Mouse (Mus musculus): ENCODE data around the gene Cyp2e1. TPM values are rescaled to one million over a fixed set of nuclear protein-coding genes. Genes with fewer than 3 reads are reported as not detected.

Cyp2e1 gene
- total and polyA plus RNA-seq, 2 experiments from 2014 or later, result not detected

- H3K27ac ChIP-seq (ENCODE audit: low read depth, low read length), result no peak overlapping the region
- H3K9me3 ChIP-seq (ENCODE audit: low read length), result no peaks in the 10 kb centered on the region
- H3K4me1 ChIP-seq (ENCODE audit: insufficient read depth), result no peaks in the 10 kb centered on the region
- no peak for TF ChIP-seq CTCF (IDR thresholded peaks at IDR 0.05; ENCODE audit: low read depth)
- H3K36me3 ChIP-seq (ENCODE audit: insufficient read depth), result no peaks in the 10 kb centered on the region
- DNase-seq (no peak), ATAC-seq (no peak)
- WGBS, result 47% methylated on average over 4 of the region's 4 CpGs
- no peak overlapping the region for H3K9ac ChIP-seq
- H3K27me3 ChIP-seq (ENCODE audit: insufficient read depth, low read length), result no peaks in the 10 kb centered on the region
- H3K4me3 ChIP-seq (ENCODE audit: low read depth, low read length), result no peak overlapping the region
- H3K4me2 ChIP-seq (ENCODE audit: low read depth), result no peak overlapping the region
Observed at GRCm38 (mm10) chr7:140780548-140780947, 17.0 kb downstream of the Cyp2e1 start.

- H3K4me1 ChIP-seq (ENCODE audit: insufficient read depth), result no peaks in the 10 kb centered on the region
- DNase-seq (no peak), ATAC-seq (no peak)
- no peak within 1 kb of the TSS for H3K27ac ChIP-seq (ENCODE audit: low read depth, low read length)
- H3K4me2 ChIP-seq (ENCODE audit: low read depth), result no peak within 1 kb of the TSS
- no peaks in the 10 kb centered on the region for H3K36me3 ChIP-seq (ENCODE audit: insufficient read depth)
- H3K27me3 ChIP-seq (ENCODE audit: insufficient read depth, low read length), result no peaks in the 10 kb centered on the region
- 88% methylated on average over 33 of the region's 33 CpGs for WGBS
- no peak within 1 kb of the TSS for H3K9ac ChIP-seq
- H3K9me3 ChIP-seq (ENCODE audit: low read length), result no peaks in the 10 kb centered on the region
- no peak for TF ChIP-seq CTCF (IDR thresholded peaks at IDR 0.05; ENCODE audit: low read depth)
- H3K4me3 ChIP-seq (ENCODE audit: low read depth, low read length), result no peak within 1 kb of the TSS
Observed at GRCm38 (mm10) chr7:140787406-140788052, 24.0 kb downstream of the Cyp2e1 start, which contains the start of gene Syce1. Gene Syce1 (minus strand): TSS chr7:140787852.

GRCm38 (mm10) chr7:140788053-140788435 is 24.5 kb downstream of the Cyp2e1 start:
- DNase-seq (no peak), ATAC-seq (no peak)
- H3K4me1 ChIP-seq (ENCODE audit: insufficient read depth), result no peaks in the 10 kb centered on the region
- no peaks in the 10 kb centered on the region for H3K36me3 ChIP-seq (ENCODE audit: insufficient read depth)
- H3K27me3 ChIP-seq (ENCODE audit: insufficient read depth, low read length), result no peaks in the 10 kb centered on the region
- H3K27ac ChIP-seq (ENCODE audit: low read depth, low read length), result no peak overlapping the region
- TF ChIP-seq CTCF (IDR thresholded peaks at IDR 0.05; ENCODE audit: low read depth), result no peak
- 85% methylated on average over 7 of the region's 7 CpGs for WGBS
- no peak overlapping the region for H3K4me3 ChIP-seq (ENCODE audit: low read depth, low read length)
- H3K4me2 ChIP-seq (ENCODE audit: low read depth), result no peak overlapping the region
- H3K9me3 ChIP-seq (ENCODE audit: low read length), result no peaks in the 10 kb centered on the region
- no peak overlapping the region for H3K9ac ChIP-seq

- H3K27me3 ChIP-seq (ENCODE audit: insufficient read depth, low read length), result no peaks in the 10 kb centered on the region
- 68% methylated on average over 4 of the region's 4 CpGs for WGBS
- no peaks in the 10 kb centered on the region for H3K4me1 ChIP-seq (ENCODE audit: insufficient read depth)
- H3K36me3 ChIP-seq (ENCODE audit: insufficient read depth), result no peaks in the 10 kb centered on the region
- H3K9me3 ChIP-seq (ENCODE audit: low read length), result no peaks in the 10 kb centered on the region
- H3K27ac ChIP-seq (ENCODE audit: low read depth, low read length), result no peak overlapping the region
- DNase-seq (no peak), ATAC-seq (no peak)
- H3K4me3 ChIP-seq (ENCODE audit: low read depth, low read length), result no peak overlapping the region
- H3K9ac ChIP-seq, result no peak overlapping the region
- TF ChIP-seq CTCF (IDR thresholded peaks at IDR 0.05; ENCODE audit: low read depth), result no peak
- H3K4me2 ChIP-seq (ENCODE audit: low read depth), result no peak overlapping the region
Observed at GRCm38 (mm10) chr7:140793541-140793940, 30.0 kb downstream of the Cyp2e1 start.

- DNase-seq (no peak), ATAC-seq (no peak)
- no peak overlapping the region for H3K9ac ChIP-seq
- no peak for TF ChIP-seq CTCF (IDR thresholded peaks at IDR 0.05; ENCODE audit: low read depth)
- no peaks in the 10 kb centered on the region for H3K9me3 ChIP-seq (ENCODE audit: low read length)
- 84% methylated on average over 3 of the region's 3 CpGs for WGBS
- H3K36me3 ChIP-seq (ENCODE audit: insufficient read depth), result no peaks in the 10 kb centered on the region
- H3K4me1 ChIP-seq (ENCODE audit: insufficient read depth), result no peaks in the 10 kb centered on the region
- H3K27me3 ChIP-seq (ENCODE audit: insufficient read depth, low read length), result no peaks in the 10 kb centered on the region
- H3K4me3 ChIP-seq (ENCODE audit: low read depth, low read length), result no peak overlapping the region
- no peak overlapping the region for H3K4me2 ChIP-seq (ENCODE audit: low read depth)
- H3K27ac ChIP-seq (ENCODE audit: low read depth, low read length), result no peak overlapping the region
Observed at GRCm38 (mm10) chr7:140797619-140798018, 34.1 kb downstream of the Cyp2e1 start.

GRCm38 (mm10) chr7:140798212-140798611 is 34.7 kb downstream of the Cyp2e1 start:
- Histone ChIP-seq H3K4me1 (ENCODE audit: insufficient read depth) (no peaks in the 10 kb centered on the region), H3K36me3 (ENCODE audit: insufficient read depth) (no peaks in the 10 kb centered on the region), H3K4me3 (ENCODE audit: low read depth, low read length) (no peak overlapping the region), H3K4me2 (ENCODE audit: low read depth) (no peak overlapping the region), H3K9ac (no peak overlapping the region), H3K9me3 (ENCODE audit: low read length) (no peaks in the 10 kb centered on the region), H3K27ac (ENCODE audit: low read depth, low read length) (no peak overlapping the region), H3K27me3 (ENCODE audit: insufficient read depth, low read length) (no peaks in the 10 kb centered on the region)
- 67% methylated on average over 2 of the region's 2 CpGs for WGBS
- ATAC-seq (no peak), DNase-seq (no peak)
- no peak for TF ChIP-seq CTCF (IDR thresholded peaks at IDR 0.05; ENCODE audit: low read depth)

GRCm38 (mm10) chr7:140802629-140803028 is 39.1 kb downstream of the Cyp2e1 start:
- Histone ChIP-seq H3K36me3 (ENCODE audit: insufficient read depth) (no peaks in the 10 kb centered on the region), H3K4me3 (ENCODE audit: low read depth, low read length) (no peak overlapping the region), H3K27me3 (ENCODE audit: insufficient read depth, low read length) (no peaks in the 10 kb centered on the region), H3K9me3 (ENCODE audit: low read length) (no peaks in the 10 kb centered on the region), H3K4me1 (ENCODE audit: insufficient read depth) (no peaks in the 10 kb centered on the region), H3K9ac (no peak overlapping the region), H3K27ac (ENCODE audit: low read depth, low read length) (no peak overlapping the region), H3K4me2 (ENCODE audit: low read depth) (no peak overlapping the region)
- no peak for DNase-seq
- WGBS, result 69% methylated on average over 6 of the region's 6 CpGs
- ATAC-seq, result no peak
- no peak for TF ChIP-seq CTCF (IDR thresholded peaks at IDR 0.05; ENCODE audit: low read depth)

Measured in forebrain, postnatal 0 days (tissue).